Mouse (Mus musculus): ENCODE data around the gene Serbp1. TPM values are rescaled to one million over a fixed set of nuclear protein-coding genes. Genes with fewer than 3 reads are reported as not detected.

Gene Serbp1
- total RNA-seq, 2 experiments from 2014 or later: 284 to 314 TPM

- DNase-seq: no peak
- intact Hi-C loops (cut with DNase I): no loop called here
Measured at GRCm38 (mm10) chr6:67229922-67230518, 8.0 kb upstream of the Serbp1 start.

- intact Hi-C loops (cut with DNase I): no loop called here
- DNase-seq: no peak
Measured at GRCm38 (mm10) chr6:67230950-67231349, 7.0 kb upstream of the Serbp1 start.

- no peak for DNase-seq
- intact Hi-C loops (cut with DNase I): no loop called here
Measured at GRCm38 (mm10) chr6:67235649-67236048, 2.3 kb upstream of the Serbp1 start.

GRCm38 (mm10) chr6:67236491-67237234 lies 1.3 kb upstream of the Serbp1 start:
- intact Hi-C loops (cut with DNase I): no loop called here
- no peak for DNase-seq

GRCm38 (mm10) chr6:67241263-67241662 lies 3.3 kb downstream of the Serbp1 start:
- intact Hi-C loops (cut with DNase I): no loop called here

GRCm38 (mm10) chr6:67243765-67244420 lies 5.9 kb downstream of the Serbp1 start:
- intact Hi-C loops (cut with DNase I): no loop called here
- DNase-seq: no peak

More at GRCm38 (mm10) chr6:67241263-67241662, 3.3 kb downstream of the Serbp1 start:
- no peak for DNase-seq

GRCm38 (mm10) chr6:67244451-67244850 lies 6.5 kb downstream of the Serbp1 start:
- intact Hi-C loops (cut with DNase I): no loop called here
- DNase-seq: no peak

- intact Hi-C loops (cut with DNase I): no loop called here
- no peak for DNase-seq
Measured at GRCm38 (mm10) chr6:67251095-67251494, 13.1 kb downstream of the Serbp1 start.

- DNase-seq: no peak
- intact Hi-C loops (cut with DNase I): no loop called here
Measured at GRCm38 (mm10) chr6:67264935-67265334, 27.0 kb downstream of the Serbp1 start.

- DNase-seq: no peak
- intact Hi-C loops (cut with DNase I): no loop called here
Measured at GRCm38 (mm10) chr6:67266159-67266657, 28.2 kb downstream of the Serbp1 start.

- intact Hi-C loops (cut with DNase I): no loop called here
- peak; percentile 96 for DNase-seq
Measured at GRCm38 (mm10) chr6:67266664-67267407, 28.9 kb downstream of the Serbp1 start.

- peak; percentile 33 for DNase-seq
- intact Hi-C loops (cut with DNase I): no loop called here
Measured at GRCm38 (mm10) chr6:67267408-67268244, 29.6 kb downstream of the Serbp1 start.

GRCm38 (mm10) chr6:67268245-67268612 lies 30.3 kb downstream of the Serbp1 start:
- no peak for DNase-seq
- intact Hi-C loops (cut with DNase I): no loop called here

- intact Hi-C loops (cut with DNase I): no loop called here
- DNase-seq: no peak
Measured at GRCm38 (mm10) chr6:67268983-67269382, 31.0 kb downstream of the Serbp1 start.

- intact Hi-C loops (cut with DNase I): no loop called here
- DNase-seq: no peak
Measured at GRCm38 (mm10) chr6:67269459-67269858, 31.5 kb downstream of the Serbp1 start.

- intact Hi-C loops (cut with DNase I): no loop called here
- DNase-seq: no peak
Measured at GRCm38 (mm10) chr6:67277944-67278343, 40.0 kb downstream of the Serbp1 start.

GRCm38 (mm10) chr6:67281614-67282197 lies 43.7 kb downstream of the Serbp1 start:
- intact Hi-C loops (cut with DNase I): no loop called here

GRCm38 (mm10) chr6:67282897-67283296 lies 44.9 kb downstream of the Serbp1 start:
- intact Hi-C loops (cut with DNase I): no loop called here
- DNase-seq: no peak

More at GRCm38 (mm10) chr6:67281614-67282197, 43.7 kb downstream of the Serbp1 start:
- DNase-seq: no peak

GRCm38 (mm10) chr6:67292042-67292623 lies 54.2 kb downstream of the Serbp1 start:
- DNase-seq: no peak
- intact Hi-C loops (cut with DNase I): no loop called here

Data from left cerebral cortex, postnatal 4 days (tissue).